Mouse (Mus musculus) small intestine, adult 2 months (tissue): ENCODE data around the gene Spaca3. TPM values are rescaled to one million over a fixed set of nuclear protein-coding genes. Genes with fewer than 3 reads are reported as not detected.

ENCODE experiments used
- H3K27ac ChIP-seq: fragments of 200-500 bp; 2 replicates; pipeline ENCODE4 v1.5.1; 2012; ENCODE audit warnings: low read depth, low read length, control low read depth, inconsistent platforms; ENCODE audit not compliant: insufficient read depth
- H3K27me3 ChIP-seq: fragments of 200-500 bp; 2 replicates; pipeline ENCODE4 v1.6.1; 2012; ENCODE audit warnings: mild to moderate bottlenecking, moderate library complexity, low read length, inconsistent platforms; ENCODE audit not compliant: control insufficient read depth, insufficient read depth
- H3K36me3 ChIP-seq: fragments of 200-500 bp; 2 replicates; pipeline ENCODE4 v1.6.1; 2012; ENCODE audit warnings: mild to moderate bottlenecking, low read length, control low read depth, inconsistent platforms; ENCODE audit not compliant: control insufficient read depth, insufficient read depth
- H3K4me1 ChIP-seq: fragments of 200-500 bp; 2 replicates; pipeline ENCODE4 v1.6.1; 2012; ENCODE audit warnings: low read length, inconsistent platforms, mixed read lengths; ENCODE audit not compliant: control insufficient read depth, insufficient read depth, insufficient read length
- H3K4me3 ChIP-seq: fragments of 200-500 bp; 2 replicates; pipeline ENCODE4 v1.5.1; 2012; ENCODE audit warnings: low read depth, mild to moderate bottlenecking, control low read depth, inconsistent platforms, low read length, moderate library complexity
- CTCF ChIP-seq: fragments of 200-500 bp; IDR thresholded peaks from 2 replicates; pipeline ENCODE4 v1.5.1; 2012; ENCODE audit warnings: low read depth, mild to moderate bottlenecking, control low read depth, inconsistent platforms, low read length, moderate library complexity, mixed read lengths; ENCODE audit not compliant: insufficient replicate concordance, insufficient read length; ENCODE audit errors: extremely low read depth
- POLR2A ChIP-seq: fragments of 200-500 bp; IDR thresholded peaks from 2 replicates; pipeline ENCODE4 v1.6.1; 2012; ENCODE audit warnings: low read depth, mild to moderate bottlenecking, control low read depth, inconsistent platforms, low read length, moderate library complexity
- WGBS: fragments of 180-500 bp; shearing (Covaris S2); methylation state at CpG from one replicate; pipeline ENCODE4 v1.1.7; 2018; 5-methylcytosine and 5-hydroxymethylcytosine counted together
- polyA plus RNA-seq: library from polyadenylated mRNA; depleted of rRNA; stranded (reverse); fragments of >200 nt; gene quantifications from 2 replicates; pipeline ENCODE4 v1.2.3, GENCODE M21; 2012

Gene Spaca3
- polyA plus RNA-seq, 1 experiment = not detected

- Histone ChIP-seq H3K27ac (no peak overlapping the region), H3K4me1 (peaks cover 4% of the 10 kb centered on the region; the same call in 1 of the 2 replicates), H3K27me3 (no peaks in the 10 kb centered on the region), H3K36me3 (no peaks in the 10 kb centered on the region), H3K4me3 (no peak overlapping the region)
- 90% methylated on average over 7 of the region's 7 CpGs for WGBS
- TF ChIP-seq CTCF (no peak), POLR2A (no peak)
These were observed 4.8 kb downstream of the Spaca3 start for GRCm38 (mm10) chr11:80862941-80863340.

- H3K4me3 ChIP-seq = no peak overlapping the region
- WGBS = 90% methylated on average over 1 of the region's 1 CpGs
- no peak overlapping the region for H3K27ac ChIP-seq
- H3K36me3 ChIP-seq = no peaks in the 10 kb centered on the region
- peaks cover 6% of the 10 kb centered on the region; the same call in 1 of the 2 replicates for H3K4me1 ChIP-seq
- TF ChIP-seq POLR2A (no peak), CTCF (no peak)
- H3K27me3 ChIP-seq = no peaks in the 10 kb centered on the region
These were observed 9.9 kb downstream of the Spaca3 start for GRCm38 (mm10) chr11:80868039-80868438.

GRCm38 (mm10) chr11:80872509-80873474 is 14.6 kb downstream of the Spaca3 start:
- Histone ChIP-seq H3K27me3 (no peaks in the 10 kb centered on the region), H3K4me1 (peaks cover 6% of the 10 kb centered on the region; the same call in 1 of the 2 replicates), H3K36me3 (no peaks in the 10 kb centered on the region), H3K27ac (no peak overlapping the region), H3K4me3 (no peak overlapping the region)
- WGBS = 55% methylated on average over 17 of the region's 17 CpGs
- peak; percentile 79; the same call in 1 of the 2 replicates for TF ChIP-seq CTCF
- TF ChIP-seq POLR2A = no peak

- Histone ChIP-seq H3K36me3 (no peaks in the 10 kb centered on the region), H3K4me1 (peaks cover 2% of the 10 kb centered on the region; the same call in 1 of the 2 replicates), H3K27ac (no peak overlapping the region), H3K27me3 (no peaks in the 10 kb centered on the region), H3K4me3 (no peak overlapping the region)
- no peak for TF ChIP-seq CTCF
- TF ChIP-seq POLR2A = no peak
- 54% methylated on average over 11 of the region's 11 CpGs for WGBS
These were observed 19.0 kb downstream of the Spaca3 start for GRCm38 (mm10) chr11:80877131-80877651.

GRCm38 (mm10) chr11:80878026-80878425 is 19.9 kb downstream of the Spaca3 start:
- TF ChIP-seq POLR2A (no peak), CTCF (no peak)
- no peaks in the 10 kb centered on the region for H3K36me3 ChIP-seq
- H3K4me3 ChIP-seq = no peak overlapping the region
- H3K27me3 ChIP-seq = no peaks in the 10 kb centered on the region
- no peaks in the 10 kb centered on the region for H3K4me1 ChIP-seq
- 78% methylated on average over 2 of the region's 2 CpGs for WGBS
- H3K27ac ChIP-seq = no peak overlapping the region

GRCm38 (mm10) chr11:80882229-80882810 is 24.2 kb downstream of the Spaca3 start:
- H3K36me3 ChIP-seq = no peaks in the 10 kb centered on the region
- no peak for TF ChIP-seq POLR2A
- no peak overlapping the region for H3K27ac ChIP-seq
- no peaks in the 10 kb centered on the region for H3K27me3 ChIP-seq
- H3K4me1 ChIP-seq = no peaks in the 10 kb centered on the region
- H3K4me3 ChIP-seq = no peak overlapping the region
- whole genome bisulfite sequencing = 63% methylated on average over 7 of the region's 7 CpGs

GRCm38 (mm10) chr11:80884521-80885231 is 26.5 kb downstream of the Spaca3 start:
- Histone ChIP-seq H3K27me3 (no peaks in the 10 kb centered on the region), H3K4me1 (no peaks in the 10 kb centered on the region), H3K27ac (no peak overlapping the region), H3K4me3 (no peak overlapping the region), H3K36me3 (no peaks in the 10 kb centered on the region)
- TF ChIP-seq CTCF (no peak), POLR2A (no peak)
- 68% methylated on average over 6 of the region's 6 CpGs for WGBS
